21 mouse cellular contexts compared by ENCODE assay signal in genomic region chr2:35890635-35891034, GRCm38 (mm10).
DNase-seq lines count a peak whose midpoint lies in the region; ATAC-seq and TF ChIP-seq lines count a peak whose summit lies in the region.
"Had no signal": no experiment of that assay in that cellular context is flagged by ENCODE, and none has a peak within 500 bp of the region (broad histone marks: within the 10 kb centered on the region; RNA-seq: fewer than 3 reads in every experiment).

No protein-coding gene starts in this region.

- H3K4me2 ChIP-seq in intestine, embryonic 16.5 days (ENCODE audit: low read depth, low read length) = no peak overlapping the region
- H3K4me2 ChIP-seq in stomach, embryonic 16.5 days (ENCODE audit: low read depth, low read length) = no peak overlapping the region
- H3K4me2 ChIP-seq: embryonic facial prominence, embryonic 12.5 days; forebrain, embryonic 12.5 days had no signal

- WGBS in intestine, embryonic 16.5 days = 73% methylated on average over 3 of the region's 3 CpGs
- 81% methylated on average over 3 of the region's 3 CpGs for WGBS in stomach, embryonic 16.5 days

- TF ChIP-seq POLR2A in embryonic fibroblast, embryonic 13.5 days (IDR thresholded peaks at IDR 0.05; ENCODE audit: low read depth, low read length) = no peak

- TF ChIP-seq CTCF in embryonic fibroblast, embryonic 13.5 days (IDR thresholded peaks at IDR 0.05; ENCODE audit: borderline replicate concordance, insufficient read depth, low read length) = no peak

- no peaks in the 10 kb centered on the region for H3K27me3 ChIP-seq in intestine, embryonic 16.5 days (replicated peaks; ENCODE audit: control insufficient read depth, insufficient read depth, low read length)
- H3K27me3 ChIP-seq in stomach, embryonic 16.5 days (ENCODE audit: control insufficient read depth, insufficient read depth, low read length) = no peaks in the 10 kb centered on the region
- H3K27me3 ChIP-seq: embryonic facial prominence, embryonic 12.5 days; forebrain, embryonic 12.5 days had no signal

- no peak for DNase-seq in thymus, adult 18-20 months
- no peak for DNase-seq in testis, postnatal 14 days (ENCODE audit: low spot score)
- DNase-seq in c-Kit-positive CD71-positive TER-119-positive erythroid progenitor cells, embryonic 14.5 days (ENCODE audit: low spot score) = no peak
- DNase-seq: adrenal gland, adult 2 months; adrenal gland, postnatal 10 days; adrenal gland, postnatal 25 days; cerebellum, adult 11-12 months; cerebellum, adult 2 months; cerebellum, adult 9-10 months; cerebellum, postnatal 10 days; cerebellum, postnatal 25 days had no signal

- H3K9ac ChIP-seq in intestine, embryonic 16.5 days (ENCODE audit: low read depth, low read length) = no peak overlapping the region
- H3K9ac ChIP-seq in stomach, embryonic 16.5 days (ENCODE audit: low read length) = no peak overlapping the region
- H3K9ac ChIP-seq: embryonic facial prominence, embryonic 12.5 days; forebrain, embryonic 12.5 days had no signal

- no peaks in the 10 kb centered on the region for H3K9me3 ChIP-seq in intestine, embryonic 16.5 days (ENCODE audit: control insufficient read depth, low read length)
- no peaks in the 10 kb centered on the region for H3K9me3 ChIP-seq in stomach, embryonic 16.5 days (replicated peaks; ENCODE audit: control insufficient read depth, low read length)
- H3K9me3 ChIP-seq: embryonic facial prominence, embryonic 10.5 days; embryonic facial prominence, embryonic 12.5 days; forebrain, embryonic 10.5 days; forebrain, embryonic 12.5 days had no signal

- H3K27ac ChIP-seq in embryonic fibroblast, embryonic 13.5 days (ENCODE audit: insufficient read depth, low read length) = peak overlapping the region; percentile 55
- no peak overlapping the region for H3K27ac ChIP-seq in intestine, embryonic 16.5 days (ENCODE audit: low read length)
- H3K27ac ChIP-seq in stomach, embryonic 16.5 days (ENCODE audit: low read length) = no peak overlapping the region
- H3K27ac ChIP-seq: embryonic facial prominence, embryonic 10.5 days; embryonic facial prominence, embryonic 12.5 days; forebrain, embryonic 10.5 days; forebrain, embryonic 12.5 days had no signal

- ATAC-seq in intestine, embryonic 16.5 days = peak; percentile 87
- ATAC-seq in stomach, embryonic 16.5 days (ENCODE audit: insufficient read depth, low FRiP score) = peak; percentile 53; the same call in 1 of the 2 replicates
- ATAC-seq: forebrain, embryonic 14.5 days; forebrain, embryonic 16.5 days had no signal

- no peak overlapping the region for H3K4me3 ChIP-seq in embryonic fibroblast, embryonic 13.5 days (ENCODE audit: insufficient read depth, low read length)
- no peak overlapping the region for H3K4me3 ChIP-seq in intestine, embryonic 16.5 days (ENCODE audit: low read length)
- H3K4me3 ChIP-seq in stomach, embryonic 16.5 days (replicated peaks; ENCODE audit: low read length) = no peak overlapping the region
- H3K4me3 ChIP-seq: embryonic facial prominence, embryonic 10.5 days; embryonic facial prominence, embryonic 12.5 days; erythroblast, embryonic 14.5 days; forebrain, embryonic 10.5 days; forebrain, embryonic 12.5 days had no signal

- no peaks in the 10 kb centered on the region; the same call in 1 of the 2 replicates for H3K4me1 ChIP-seq in embryonic fibroblast, embryonic 13.5 days (ENCODE audit: control insufficient read depth, insufficient read depth, low read length)
- H3K4me1 ChIP-seq in intestine, embryonic 16.5 days (ENCODE audit: control insufficient read depth, insufficient read depth, low read length) = peaks cover 2% of the 10 kb centered on the region; the same call in 1 of the 2 replicates
- H3K4me1 ChIP-seq in stomach, embryonic 16.5 days (ENCODE audit: control insufficient read depth, insufficient read depth, low read length) = no peaks in the 10 kb centered on the region
- H3K4me1 ChIP-seq: embryonic facial prominence, embryonic 10.5 days; embryonic facial prominence, embryonic 12.5 days; forebrain, embryonic 10.5 days; forebrain, embryonic 12.5 days had no signal

- H3K36me3 ChIP-seq in intestine, embryonic 16.5 days (ENCODE audit: control insufficient read depth, insufficient read depth, low read length) = no peaks in the 10 kb centered on the region
- no peaks in the 10 kb centered on the region for H3K36me3 ChIP-seq in stomach, embryonic 16.5 days (ENCODE audit: control insufficient read depth, insufficient read depth, low read length)
- H3K36me3 ChIP-seq: embryonic facial prominence, embryonic 10.5 days; embryonic facial prominence, embryonic 12.5 days; forebrain, embryonic 10.5 days; forebrain, embryonic 12.5 days had no signal
